Mouse (Mus musculus): ENCODE measurements around the gene Plcl2.
"Not testable (repeated sequence)": the region's sequence is repeated elsewhere in the genome, so short reads cannot be mapped to it uniquely, and the experiment has no call there.

Gene Plcl2

DNA sequence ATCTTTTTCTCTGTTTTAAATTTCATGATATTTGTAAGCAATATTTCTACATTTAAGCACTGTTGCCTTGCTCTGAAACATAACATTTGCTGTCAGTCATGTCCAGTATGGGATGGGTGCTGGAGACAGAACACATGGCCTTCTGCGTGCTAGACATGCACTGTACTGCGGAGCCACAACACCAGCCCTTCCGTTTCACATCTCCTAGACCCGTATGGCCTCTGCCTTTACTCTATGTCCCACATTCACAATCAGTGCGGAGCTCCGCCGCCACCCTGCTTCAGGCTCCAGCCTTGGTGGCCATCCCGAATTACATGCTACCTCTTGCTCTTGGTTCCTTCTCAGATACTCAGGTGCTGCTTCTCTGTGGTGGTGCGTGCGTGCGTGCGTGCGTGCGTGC is 168.1 kb downstream of the Plcl2 start:
- DNase-seq, result no peak

DNA sequence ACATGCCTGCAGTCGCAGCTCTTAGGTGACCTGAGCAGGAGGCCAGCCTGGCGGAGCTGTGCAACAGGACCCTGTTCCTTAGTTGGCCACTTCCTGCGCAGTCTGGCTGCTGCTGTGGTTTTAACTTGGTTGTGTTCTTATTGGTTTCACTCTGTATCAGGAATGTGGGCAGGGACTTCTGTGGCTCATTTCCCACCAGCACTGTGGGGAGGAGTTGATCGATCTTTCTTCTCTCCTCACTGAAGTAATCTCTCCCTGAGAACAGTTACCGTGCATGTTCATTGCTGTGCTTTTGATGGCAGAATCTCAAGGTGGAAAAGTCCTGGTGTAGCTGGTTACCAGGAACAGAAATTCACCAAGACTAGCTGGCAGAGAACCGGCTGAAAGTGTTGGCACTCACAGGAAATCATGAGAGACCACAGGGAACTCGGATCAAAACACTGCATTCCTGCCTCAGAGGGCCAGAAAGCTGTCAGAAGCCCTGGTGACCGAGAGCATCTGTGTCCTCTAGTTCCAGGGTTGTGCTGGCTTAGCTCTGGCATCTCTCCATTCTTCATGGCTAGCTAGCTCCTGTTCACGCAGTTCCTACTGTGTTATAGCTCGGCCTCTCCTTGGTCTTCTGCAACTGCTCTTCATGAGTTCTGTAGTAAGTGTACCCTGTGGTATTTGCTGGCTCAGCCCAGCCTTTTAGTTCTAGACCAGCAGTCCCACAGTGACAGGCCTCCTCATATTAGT is 168.9 kb downstream of the Plcl2 start:
- DNase-seq, result peak; percentile 36

DNA sequence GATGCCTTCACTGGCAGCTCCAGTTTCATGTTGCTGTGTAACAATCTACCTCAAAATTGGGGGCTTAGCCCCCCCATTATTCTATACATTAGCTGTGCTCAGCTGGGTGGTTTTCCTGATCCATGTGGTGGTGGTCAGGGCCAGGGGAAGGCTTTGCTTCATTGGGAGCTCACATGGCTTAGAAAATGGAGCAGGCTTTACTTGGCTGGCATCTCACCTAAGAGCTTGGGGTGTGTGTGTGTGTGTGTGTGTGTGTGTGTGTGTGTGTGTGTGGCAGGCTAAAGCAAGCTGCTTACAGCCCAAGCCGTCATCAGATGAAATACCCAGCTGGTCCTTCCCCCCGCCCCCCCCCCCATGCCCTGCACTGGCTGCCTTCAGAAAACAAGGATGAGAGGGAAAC is 169.5 kb downstream of the Plcl2 start:
- no peak for DNase-seq

DNA sequence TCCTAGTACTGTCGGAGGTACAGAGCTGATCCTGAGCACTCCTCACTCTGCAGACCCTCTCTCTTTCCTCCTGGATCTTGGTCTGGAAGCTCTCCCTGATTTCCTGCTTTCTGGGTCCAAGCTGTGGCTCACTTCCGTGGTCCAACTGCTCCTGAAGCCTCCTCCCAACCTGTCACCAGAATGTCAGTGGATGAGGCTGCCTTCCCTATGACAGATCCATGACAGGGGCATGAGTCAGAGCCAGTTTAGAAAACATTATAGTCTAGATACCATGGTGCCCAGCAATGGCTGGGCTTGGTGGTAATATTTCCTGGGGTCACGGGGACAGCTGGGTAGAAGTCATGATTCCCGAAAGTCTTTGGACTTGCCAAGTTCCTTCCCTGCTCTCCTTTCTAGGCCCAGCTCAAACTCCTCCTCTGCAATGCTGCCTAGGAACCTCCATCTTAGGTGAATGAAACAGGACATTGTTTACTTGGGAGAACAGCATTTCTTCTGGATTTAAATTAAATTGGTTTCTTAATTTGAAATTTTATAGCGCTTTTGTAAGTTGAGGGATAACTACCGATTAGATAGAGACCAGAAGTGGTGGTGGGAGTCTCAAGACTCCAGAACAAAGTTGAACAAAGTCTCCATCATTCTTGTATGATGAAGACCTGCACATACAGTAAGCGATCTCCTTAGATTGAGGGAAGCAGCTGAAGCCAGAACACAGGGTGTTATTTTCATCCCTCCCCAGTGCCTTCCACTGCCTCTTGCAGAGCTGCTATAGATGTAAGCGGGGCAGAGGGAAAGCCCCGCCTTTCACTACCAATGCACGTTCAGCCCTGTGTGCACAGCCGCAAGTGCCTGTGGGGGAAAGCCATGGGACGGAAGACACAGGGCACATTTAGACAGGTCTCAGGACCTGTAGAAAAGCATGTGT is 170.7 kb downstream of the Plcl2 start:
- DNase-seq, result no peak

DNA sequence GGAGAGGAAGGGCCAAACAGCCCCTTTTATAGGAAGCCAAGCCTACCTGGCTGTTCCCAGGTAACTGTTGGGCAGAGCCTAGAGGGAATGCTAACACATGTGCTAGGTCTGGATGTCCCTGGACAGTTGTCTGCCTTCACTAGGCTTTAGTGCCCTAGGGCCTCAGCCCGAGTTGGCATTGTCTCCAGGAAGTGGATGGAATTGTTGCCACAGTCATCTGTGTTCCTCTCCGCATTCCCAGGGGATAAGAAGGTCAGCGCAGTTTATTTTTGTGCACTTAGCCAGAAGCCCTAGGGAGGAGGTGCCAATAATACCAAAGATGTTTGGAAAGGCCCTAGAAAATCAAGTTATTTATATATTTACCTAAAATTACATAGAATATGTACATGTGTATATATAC is 173.5 kb downstream of the Plcl2 start:
- no peak for DNase-seq

DNA sequence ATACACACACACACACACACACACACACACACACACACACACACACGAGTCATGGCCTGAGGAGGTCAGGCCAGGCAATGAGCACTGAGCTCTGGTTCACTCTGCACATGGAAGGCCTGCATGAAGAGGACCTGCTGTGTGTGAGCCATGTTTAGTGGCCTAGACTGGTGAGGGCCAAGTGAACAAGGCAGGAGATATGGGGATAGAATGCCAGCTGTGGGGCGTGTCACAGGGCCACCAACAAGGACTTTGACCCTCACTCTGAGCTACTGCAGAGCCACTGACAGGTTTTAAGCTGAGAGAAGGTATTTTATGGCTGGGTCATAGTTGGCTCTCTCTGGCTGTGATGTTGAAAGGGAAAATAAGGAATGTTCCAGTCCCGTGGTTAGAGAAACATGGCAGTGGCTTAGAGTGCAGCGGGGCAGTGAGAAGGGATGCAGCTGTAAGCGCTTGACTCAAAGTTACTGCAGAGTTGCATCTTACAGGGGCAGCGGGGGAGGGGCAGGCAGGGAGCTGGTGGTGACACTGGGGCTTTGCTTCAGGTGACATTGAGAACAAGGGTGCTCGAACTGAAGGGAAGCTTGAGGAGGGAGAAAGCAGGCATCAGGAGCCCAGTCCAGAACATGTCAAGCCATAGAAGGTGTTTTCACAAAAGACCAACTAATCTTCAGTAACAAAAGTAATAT is 175.9 kb downstream of the Plcl2 start:
- no peak for DNase-seq

DNA sequence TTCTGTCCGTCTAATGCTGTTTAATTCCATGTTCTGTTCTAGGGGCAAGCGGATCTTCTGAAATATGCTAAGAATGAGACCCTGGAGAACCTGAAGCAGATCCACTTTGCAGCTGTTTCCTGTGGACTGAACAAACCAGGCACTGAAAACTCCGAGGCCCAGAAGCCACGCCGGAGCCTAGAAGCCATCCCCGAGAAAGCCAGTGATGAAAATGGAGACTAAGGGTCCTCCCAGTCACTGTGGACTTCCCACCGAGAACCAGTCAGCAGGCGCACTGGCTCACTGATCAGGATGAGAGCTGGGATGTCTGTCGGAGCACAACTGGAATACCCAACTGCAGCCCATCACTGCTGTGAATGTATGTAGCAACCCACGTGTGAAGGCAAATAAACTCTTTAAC is 178.5 kb downstream of the Plcl2 start:
- DNase-seq, result no peak

DNA sequence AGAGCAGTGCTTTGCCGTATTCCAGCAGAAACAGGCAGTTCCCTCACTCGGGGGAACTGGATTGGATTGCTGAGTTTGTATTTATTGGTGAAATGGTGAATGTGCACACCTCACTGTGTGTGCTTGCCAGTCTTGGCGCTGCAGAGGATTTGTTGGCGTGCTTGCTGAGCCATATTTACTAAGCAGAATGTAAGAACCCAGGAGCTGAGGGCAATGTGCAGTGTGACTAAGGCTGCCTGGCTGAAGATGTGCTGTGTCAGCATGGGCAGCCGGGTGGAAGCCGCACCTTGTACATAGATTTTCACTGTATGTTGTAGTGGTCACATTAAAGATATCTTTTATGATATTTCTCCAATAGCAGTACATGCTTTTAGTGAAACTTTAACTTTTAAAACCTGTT is 178.9 kb downstream of the Plcl2 start:
- DNase-seq, result no peak

DNA sequence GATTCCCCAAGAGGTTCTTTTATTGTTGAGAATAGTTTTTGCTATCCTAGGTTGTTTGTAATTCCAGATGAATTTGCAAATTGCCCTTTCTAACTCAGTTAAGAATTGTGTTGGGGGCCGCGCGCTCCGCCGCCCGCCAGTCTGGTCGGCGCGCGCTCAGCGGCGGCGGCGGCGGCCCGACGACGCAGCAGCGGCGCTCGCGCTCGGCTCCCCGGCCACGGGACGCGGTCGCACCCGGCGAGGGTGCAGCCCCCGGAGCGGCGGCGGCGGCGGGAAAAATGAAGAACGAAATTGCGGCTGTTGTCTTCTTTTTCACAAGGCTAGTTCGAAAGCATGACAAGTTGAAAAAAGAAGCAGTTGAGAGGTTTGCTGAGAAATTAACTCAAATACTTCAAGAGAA is 189.2 kb downstream of the Plcl2 start:
- not testable (repeated sequence) for DNase-seq

DNA sequence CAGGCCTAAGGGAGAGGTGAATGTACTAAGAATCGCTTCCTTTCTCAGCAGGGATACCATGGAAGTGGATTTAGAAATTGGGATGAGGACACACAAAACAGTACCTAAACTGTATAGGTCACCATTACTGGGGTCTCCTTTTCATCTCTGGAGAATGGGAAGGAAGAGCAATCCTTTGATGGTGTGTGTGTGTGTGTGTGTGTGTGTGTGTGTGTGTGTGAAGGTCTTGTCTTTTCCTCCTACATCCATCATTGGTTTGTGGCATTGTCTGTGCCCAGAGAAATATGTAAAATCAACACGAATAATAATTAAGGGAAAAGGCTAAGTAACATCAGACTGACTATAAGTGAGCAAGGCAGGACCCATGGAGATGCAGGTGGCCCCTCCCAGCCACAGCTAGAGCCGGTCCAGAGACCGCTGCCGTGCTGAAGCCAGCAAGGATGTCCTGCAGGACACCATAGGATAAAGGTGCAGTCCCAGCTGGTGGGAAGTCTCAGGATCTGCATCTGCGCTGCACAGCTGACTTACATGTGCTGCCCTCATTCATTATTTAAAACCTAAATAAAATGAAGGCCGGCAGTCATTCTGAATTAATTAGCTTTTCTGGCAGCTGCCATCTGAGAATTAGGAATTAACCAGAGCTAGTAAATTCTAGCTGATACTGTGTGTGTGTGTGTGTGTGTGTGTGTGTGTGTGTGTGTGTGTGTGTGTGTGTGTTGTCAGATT is 201.5 kb downstream of the Plcl2 start:
- peak; percentile 19 for DNase-seq

DNA sequence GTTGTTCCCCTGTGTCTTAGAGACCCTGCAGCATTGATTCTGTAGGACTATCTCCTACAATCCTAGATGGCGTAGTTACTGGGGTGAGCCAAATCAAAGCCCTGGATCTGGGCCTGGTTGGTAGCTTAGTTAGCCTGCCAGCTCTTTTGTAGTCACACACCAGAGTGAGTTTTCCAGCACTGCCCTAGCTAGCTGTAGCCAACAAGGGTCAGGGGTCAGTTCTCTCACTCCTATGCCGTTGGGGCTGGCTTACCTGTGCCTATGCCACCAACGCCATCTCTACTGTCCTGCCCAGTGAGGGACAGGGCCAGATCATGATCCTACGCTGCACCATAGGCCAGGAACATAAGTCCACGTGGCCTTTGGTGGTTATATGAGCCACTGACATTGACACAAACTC is 208.4 kb downstream of the Plcl2 start:
- no peak for DNase-seq

DNA sequence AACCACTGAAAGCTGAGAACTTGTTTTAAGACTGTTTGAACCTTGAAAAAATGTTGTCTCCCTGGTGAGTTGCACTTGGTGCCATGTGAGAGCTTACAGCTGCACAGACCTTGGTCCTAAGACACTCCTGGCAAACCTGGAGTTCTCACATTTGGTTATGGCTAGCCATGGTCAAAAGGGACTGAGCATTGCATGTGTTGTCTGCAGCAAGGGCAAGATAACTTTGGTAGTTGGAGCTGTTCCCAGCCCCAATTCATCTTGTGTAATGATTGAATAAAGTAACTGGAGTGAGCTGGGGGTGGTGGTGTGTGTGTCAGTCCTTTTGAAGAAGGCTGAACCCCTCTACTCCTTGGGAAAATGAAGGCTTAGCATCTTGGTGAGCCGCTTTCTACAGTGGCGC is 215.2 kb downstream of the Plcl2 start:
- DNase-seq, result no peak

DNA sequence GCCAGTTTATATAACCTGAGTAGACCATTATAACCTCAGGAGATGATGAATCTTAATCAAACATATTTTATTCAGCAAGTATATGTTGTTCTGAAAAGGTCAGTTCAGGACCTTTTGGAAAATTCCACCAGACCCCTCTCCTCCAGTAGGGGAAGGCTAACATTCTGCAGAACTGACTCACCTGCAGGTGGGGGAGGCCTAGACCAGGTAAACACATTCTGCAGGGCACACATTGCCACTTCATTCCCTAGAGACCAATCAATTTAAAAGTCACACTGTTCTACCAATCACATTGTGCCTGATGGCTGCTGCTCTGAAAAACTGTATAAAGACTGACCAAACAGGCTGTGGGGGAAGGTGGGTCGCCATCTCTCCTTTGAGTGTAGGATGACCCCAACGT is 217.1 kb downstream of the Plcl2 start:
- DNase-seq, result no peak

DNA sequence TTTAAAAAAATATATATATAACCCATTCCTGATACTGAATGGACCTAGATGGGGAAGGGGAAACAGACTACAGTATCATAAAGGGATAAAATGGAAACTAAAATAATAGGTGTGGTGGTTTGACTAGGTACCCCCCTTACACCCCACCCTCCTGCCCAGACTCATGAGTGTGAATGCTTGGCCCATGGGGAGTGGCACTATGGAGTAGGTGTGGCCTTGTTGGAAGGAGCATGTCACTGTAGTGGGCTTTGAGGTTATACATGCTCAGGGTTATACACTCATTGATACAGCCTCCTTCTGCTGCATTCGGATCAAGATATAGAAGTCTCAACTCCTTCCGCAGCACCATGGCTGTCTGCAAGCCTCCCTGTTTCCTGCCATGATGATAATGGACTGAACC is 219.8 kb downstream of the Plcl2 start:
- no peak for DNase-seq

DNA sequence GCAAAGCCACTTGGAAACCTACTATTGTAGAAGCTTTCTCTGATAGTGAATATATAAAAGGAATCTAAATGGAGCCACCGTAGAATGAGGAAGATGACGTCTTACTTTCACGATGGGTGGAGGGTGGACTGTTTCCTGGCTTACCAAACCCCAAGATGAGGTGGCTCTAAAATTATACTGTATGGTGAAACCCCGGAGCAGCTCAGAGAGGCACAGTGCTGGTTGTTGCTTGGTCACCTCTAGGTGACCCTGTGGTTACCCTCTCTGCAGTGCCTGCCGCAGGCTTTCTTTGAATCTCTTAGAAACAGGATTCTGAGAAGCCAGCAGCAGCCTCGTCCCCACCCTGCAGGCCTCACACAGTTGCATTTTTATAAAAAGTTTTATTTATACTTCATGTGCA is 220.4 kb downstream of the Plcl2 start:
- no peak for DNase-seq

DNA sequence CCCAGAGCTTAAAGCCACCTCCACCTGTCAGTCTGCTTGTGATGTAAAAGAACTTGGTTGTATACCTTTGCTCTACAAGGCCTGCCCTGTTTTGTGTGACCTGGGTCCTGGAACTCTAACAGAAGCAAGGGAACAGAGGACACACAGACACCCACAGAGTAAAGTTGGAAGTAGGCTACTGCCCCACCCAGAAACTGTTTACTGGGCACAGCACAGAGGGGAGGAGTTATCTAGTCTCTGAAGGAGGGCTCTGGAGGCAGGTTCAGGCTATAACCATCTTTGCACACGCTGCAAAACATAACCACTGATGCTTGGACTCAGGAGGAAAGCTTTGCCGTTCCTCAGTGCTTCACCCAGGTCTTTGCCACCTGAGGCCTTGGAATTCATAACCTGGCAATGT is 221.7 kb downstream of the Plcl2 start:
- no peak for DNase-seq

DNA sequence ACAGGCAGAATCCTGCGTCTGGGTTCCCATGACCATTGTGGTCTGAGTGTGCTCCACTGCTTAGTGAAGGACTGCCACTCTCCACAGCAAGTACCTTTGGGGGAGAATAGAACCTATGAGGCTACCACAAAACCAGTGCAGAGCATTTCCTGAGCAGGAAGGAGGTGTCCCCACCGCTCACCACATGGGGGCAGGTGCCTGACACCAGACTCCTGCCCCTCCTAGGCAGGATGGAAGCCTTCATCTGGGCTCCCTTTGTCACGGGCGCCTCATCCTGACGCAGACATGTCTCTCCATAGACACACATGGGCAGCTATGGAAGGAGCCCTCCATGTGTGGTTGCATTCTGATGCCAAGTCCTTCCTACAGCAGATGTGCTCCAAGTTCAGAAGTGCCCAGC is 222.7 kb downstream of the Plcl2 start:
- no peak for DNase-seq

DNA sequence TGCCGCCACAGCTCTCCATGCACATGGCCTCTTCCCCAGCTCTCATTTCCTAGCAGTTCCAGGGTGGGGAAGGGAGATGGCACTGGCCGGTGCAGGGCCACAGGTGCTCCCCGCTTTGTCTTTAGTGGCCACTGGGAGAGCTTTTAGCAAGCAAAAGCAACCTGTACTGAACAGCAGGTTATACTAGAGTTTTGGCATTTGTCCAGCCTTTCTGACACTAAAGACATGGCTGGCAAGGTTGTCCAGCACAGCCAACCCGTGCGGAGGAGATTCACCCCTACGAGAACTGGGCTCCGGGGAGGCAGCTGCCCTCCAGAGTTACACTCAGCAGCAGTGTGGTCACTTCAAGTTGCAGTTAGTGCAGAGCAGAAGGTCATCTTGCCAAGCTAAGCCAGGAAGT is 224.2 kb downstream of the Plcl2 start:
- DNase-seq, result no peak

DNA sequence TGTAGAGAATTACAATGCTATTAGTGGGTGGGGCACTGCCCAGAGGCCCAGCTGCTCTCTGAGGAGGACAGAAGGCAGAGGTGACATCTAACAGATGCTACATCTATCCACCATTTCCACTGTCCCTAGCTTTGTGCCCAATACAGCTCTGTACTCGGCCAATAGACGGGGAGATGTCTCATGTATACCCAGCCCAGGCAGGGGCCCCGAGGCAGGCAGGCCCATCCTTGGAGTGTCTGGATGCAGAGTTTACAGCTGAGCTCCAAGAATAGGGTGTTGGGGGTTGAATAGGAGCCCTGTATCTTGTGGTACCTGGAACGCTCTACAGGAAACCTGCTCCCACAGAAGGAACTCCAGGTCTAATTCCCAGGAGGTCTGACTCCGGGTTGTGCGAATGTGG is 225.6 kb downstream of the Plcl2 start:
- no peak for DNase-seq

DNA sequence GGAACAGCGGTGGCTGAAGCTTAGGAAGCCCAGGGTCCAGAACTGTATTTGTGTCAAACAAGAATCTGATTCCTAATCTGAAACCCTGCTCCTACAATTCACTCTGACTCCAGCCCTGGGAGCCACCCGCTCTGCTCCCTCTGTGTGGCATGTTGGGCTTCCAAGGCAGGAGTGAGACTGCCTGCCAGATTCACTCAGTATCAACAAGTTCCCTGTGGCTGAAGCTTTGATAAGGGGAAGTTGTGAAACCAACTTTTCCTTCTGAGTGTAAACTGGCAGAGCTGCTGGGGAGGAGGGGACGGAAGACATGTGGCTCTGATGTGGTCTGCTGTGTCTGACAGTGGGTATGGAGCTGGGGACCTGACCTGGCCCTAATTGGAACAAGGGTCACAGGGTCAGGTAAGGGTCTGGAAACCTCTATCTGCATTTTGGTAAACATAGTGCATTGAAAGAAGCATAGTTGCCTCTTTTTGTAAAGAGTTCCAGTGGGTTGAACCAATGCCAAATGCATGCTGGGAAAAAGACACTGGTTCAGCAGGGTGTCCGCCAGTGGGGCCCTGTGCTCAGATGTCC is 226.3 kb downstream of the Plcl2 start:
- no peak for DNase-seq

DNA sequence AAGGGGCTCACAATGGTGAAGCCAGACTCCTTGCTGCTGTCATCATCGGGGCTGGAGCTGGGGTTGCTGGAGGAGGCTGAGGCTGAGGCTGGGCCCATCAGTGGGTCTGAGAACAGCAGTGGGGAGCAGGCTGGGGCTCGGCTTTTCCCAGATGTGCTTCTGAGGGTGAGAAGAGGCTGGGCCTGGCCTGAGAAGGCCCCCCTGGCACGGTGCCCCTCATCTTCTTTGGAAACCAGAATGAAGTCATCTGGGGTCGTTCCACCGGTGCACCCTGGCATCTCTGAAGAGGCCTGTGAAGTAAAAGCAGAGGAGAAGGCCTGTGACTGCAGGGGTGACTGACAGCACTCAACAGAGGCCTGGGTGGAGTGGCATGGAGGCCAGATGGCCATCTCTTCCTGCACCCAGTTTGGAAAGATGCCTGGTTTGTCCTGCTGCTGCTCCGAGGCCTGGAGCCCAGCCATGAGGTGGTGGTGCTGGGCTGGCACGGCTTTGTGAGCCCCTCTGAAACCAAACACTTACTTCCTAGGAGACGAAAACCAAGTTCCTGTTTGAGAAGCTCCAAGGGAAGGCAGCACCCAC is 226.8 kb downstream of the Plcl2 start:
- DNase-seq, result no peak

DNA sequence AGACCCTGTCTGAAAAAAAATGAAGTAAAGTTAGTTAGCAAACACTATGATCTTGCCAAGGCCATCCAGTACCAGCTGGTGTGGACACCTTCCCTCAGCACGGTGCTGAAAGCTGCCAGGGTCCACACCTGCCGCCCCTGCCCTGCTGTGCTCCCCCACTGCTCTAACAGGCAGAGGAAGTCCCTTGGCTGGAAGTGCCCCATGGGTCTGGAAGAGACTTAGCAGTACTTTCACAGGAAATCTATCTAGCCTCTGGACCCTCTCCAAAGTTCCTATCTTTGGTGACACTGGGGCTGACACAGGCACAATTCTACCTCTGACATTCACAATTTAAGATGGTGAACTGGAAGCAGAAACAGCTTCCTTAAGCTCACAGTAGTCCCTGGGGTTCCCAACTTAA is 227.9 kb downstream of the Plcl2 start:
- no peak for DNase-seq
